Mouse (Mus musculus) olfactory bulb, adult 2 months (tissue): ENCODE measurements around the gene Adgrg5.

Source experiments
- CTCF ChIP-seq: fragments of 200-500 bp; IDR thresholded peaks from 2 replicates; pipeline ENCODE4 v1.5.1; 2012; ENCODE audit warnings: low read depth, mild to moderate bottlenecking, low read length, moderate library complexity; ENCODE audit not compliant: insufficient read depth
- POLR2A ChIP-seq: fragments of 200-500 bp; IDR thresholded peaks from 2 replicates; pipeline ENCODE4 v1.6.1; 2012; ENCODE audit warnings: mild to moderate bottlenecking, low read depth, low read length, moderate library complexity; ENCODE audit not compliant: insufficient read depth

GRCm38 (mm10) chr8:94991454-94991994, 68.0 kb downstream of the Adgrg5 start:
- TF ChIP-seq CTCF (no peak), POLR2A (no peak)
